Mouse (Mus musculus): ENCODE data around the gene Megf11.
A peak's percentile ranks its signal among the peaks of the same experiment; 100 is the strongest.

Gene Megf11

DNA sequence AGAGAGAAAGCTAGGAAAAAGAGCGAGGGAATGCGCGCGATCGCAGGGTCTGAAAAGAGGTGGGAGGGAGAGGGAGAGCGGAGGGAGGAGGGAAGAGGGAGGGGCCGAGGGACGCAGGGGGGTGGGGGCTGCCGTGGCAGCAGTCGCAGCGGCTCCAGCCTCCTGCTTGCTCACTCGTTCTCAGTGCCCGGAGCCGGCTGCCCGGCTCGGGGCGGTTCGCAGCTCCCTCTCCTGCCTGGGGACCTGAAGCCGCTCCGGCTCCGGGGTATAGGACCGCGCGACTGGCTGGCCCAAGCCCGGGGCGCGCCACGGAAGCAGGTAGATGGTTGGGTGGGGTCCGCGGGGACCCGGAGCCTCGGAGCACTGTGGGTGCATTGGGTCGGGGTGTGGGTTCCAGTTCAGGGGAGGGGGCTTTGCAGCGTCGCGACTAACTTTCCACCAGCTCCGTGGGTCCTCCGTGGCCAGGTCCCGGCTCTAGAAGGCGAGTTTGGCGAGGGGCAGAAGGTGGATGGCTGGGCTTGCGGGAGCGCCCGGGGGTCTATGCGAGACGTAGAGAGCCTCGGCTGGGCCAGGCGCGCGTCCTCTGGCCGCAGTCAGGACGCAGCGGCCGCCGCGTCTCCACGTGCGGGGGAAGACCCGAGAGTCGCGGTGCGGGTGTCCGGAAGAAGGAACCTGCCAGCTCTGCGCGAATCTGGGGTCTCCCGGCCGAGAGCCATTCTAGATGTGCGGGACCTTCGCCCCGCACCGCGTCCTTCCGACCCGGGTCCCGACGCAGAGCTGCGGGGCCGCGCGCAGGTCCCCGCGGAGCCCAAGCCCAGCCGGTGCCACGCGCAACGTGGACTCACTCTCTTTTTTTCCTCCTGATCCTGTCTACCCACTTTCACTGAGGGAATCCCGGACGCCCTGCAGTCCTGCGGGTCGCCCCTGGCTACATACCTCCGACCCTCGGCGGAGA, at the start of gene Megf11:
Gene Megf11 (plus strand): TSS at position 116 of the 955 bp plus-strand sequence.
- DNase-seq = peak; percentile 43

- DNase-seq = no peak
These were observed 49.6 kb upstream of the Megf11 start for GRCm38 (mm10) chr9:64335825-64336224.

- DNase-seq = no peak
These were observed 46.1 kb upstream of the Megf11 start for GRCm38 (mm10) chr9:64339361-64339760.

DNA sequence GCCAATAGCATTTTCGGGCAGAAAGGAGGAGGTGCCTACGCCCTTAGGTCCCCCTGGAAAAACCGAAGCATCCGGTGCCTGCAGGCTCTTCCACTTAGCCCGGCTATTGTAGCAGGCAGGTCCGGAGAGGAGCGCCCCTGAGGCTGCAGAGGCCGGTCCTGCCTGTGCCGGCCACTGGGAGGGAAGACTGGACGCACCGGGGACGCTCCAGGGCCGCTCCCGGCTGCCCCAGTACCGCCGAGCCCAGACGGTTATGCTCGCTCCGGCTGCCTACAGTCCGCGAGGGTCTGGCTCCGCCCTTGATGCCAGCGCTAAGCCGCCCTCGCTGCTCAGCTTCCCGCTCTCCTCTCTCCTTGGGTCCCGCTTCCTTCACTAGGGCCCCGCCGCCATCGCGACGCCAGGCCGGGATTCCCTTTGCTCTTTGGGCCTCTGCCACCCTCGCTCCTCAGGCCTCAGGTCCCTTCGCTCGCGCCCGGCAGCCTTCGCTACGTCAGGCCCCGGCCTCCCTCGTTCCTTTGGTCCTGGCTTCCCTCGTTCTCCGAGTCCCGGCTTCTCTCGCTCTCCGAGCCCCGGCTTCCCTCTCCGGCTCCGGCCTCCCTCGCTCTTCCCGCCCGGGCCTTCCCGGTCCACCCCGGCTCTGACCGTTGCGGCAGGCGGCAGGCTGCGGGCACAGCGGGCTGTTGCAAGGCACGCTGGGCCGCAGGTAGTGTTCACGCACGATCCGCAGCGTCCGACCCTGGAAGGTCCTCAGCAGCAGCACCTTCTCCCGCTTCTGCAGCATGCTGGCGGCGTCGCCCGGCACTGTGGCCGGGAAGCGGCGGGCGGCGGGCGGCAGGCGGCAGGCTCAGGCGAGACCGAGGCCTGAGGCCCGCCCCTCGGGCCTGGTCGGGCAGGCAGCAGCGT, 44.8 kb upstream of the Megf11 start:
- peak; percentile 82 for DNase-seq

- DNase-seq = no peak
These were observed 44.2 kb upstream of the Megf11 start, which contains the start of gene Dis3l for GRCm38 (mm10) chr9:64341254-64341566. Gene Dis3l (minus strand): TSS chr9:64341288.

DNA sequence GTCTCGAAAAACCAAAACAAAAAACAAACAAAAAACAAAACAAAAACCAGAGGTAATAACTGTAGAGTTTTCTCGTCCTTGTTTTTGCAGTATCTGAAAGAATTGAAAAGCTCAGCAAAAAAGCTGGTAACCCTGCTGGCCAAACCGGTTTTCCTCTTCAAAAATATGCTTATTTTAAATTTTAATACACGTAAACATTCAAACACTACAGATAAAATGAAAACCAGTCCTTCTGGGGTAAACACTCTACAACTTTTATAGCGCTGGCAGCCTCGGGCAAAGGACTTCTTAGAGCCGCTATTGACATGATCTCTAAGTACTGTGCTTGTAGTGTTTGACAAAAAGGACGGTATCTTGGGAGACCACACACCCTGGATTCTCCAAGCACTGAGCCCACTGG, 43.8 kb upstream of the Megf11 start:
- no peak for DNase-seq

- no peak for DNase-seq
These were observed 41.8 kb upstream of the Megf11 start for GRCm38 (mm10) chr9:64343656-64344055.

- DNase-seq = no peak
These were observed 39.5 kb upstream of the Megf11 start for GRCm38 (mm10) chr9:64345931-64346330.

- DNase-seq = no peak
These were observed 38.0 kb upstream of the Megf11 start for GRCm38 (mm10) chr9:64347377-64347776.

DNA sequence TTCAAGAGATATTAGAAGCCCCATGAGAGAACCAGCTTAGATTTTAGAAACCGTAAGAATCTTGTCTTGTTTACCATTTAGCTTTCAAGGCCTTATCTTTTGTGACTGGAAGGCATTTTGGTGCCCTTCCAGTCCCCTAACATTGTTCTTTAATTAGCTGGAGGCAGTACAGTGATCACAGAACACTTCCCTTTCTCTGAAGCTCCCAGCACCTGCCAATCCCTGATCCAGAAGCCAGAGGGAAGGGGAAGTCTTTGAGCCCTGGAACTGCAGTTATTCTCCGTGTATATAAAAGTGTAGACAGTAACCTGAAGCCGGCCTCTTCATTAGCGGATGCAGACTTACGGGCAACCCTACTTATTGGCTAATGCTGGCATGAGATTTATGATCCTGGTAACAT, 35.9 kb upstream of the Megf11 start:
- no peak for DNase-seq

GRCm38 (mm10) chr9:64351191-64351590, 34.2 kb upstream of the Megf11 start:
- no peak for DNase-seq

- DNase-seq = peak; percentile 23
These were observed 29.8 kb upstream of the Megf11 start for GRCm38 (mm10) chr9:64355627-64356026.

GRCm38 (mm10) chr9:64361231-64361950, 24.0 kb upstream of the Megf11 start:
- no peak for DNase-seq

- DNase-seq = no peak
These were observed 15.6 kb upstream of the Megf11 start for GRCm38 (mm10) chr9:64369871-64370270.

DNA sequence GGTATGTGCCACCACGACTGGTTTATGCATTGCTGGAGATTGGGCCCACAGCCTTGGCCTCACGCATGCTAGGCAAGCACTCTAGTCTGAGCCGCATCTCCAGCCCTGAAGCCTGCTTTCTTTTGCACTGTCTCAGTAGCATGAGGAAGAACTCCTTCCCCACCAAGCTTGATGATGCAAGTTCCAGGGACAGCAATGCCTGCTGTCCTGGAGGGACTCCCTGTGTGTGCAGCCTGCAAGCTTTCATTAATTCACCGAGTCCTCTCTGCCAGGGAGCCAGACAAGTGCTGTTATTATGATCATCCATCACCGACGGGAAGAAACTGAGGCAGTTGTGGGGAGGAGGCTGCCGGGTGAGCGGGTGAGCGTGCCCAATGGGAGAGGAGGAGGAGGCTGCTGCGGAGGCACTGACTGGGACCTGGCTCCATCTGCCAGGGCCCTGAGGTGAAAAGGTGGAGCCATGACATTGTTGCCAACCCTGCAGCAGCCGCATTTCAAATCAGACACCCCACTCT, 14.1 kb upstream of the Megf11 start:
- no peak for DNase-seq

- DNase-seq = no peak
These were observed 9.0 kb upstream of the Megf11 start for GRCm38 (mm10) chr9:64376380-64376779.

DNA sequence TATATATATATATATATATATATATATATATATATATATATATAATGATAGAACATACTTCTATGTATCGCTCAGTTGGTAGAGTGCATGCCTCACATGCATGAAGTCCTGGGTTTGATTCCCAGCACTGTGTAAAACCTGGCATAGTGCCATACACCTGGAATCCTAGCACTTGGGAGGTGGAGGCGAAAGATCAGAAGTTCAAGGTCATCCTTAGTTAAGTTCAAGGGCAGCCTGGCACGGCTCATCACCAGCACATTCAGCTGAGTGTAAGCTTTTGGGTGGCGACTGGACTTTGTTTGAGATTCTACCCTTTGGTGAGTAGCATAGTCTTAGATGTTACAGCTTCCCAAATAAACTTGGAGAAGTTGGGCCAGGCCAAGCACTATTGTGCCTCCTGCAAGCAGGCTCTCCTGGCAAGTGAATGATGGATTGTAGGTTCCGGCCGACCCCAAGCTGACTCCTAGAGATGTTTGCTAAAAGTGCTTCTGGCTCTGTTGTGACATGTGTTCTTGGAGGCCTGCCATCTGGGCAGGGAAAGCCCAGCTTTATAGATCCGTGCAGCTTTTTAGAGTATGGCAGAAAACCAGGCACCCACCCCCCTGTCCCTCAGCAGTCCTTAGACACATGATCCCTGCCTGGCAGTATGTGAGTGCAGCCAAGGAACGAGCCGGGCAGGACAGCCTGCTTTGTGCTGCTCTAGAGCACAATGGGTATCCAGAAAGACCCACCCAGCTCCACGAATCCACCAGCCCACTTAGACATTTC, 2.2 kb upstream of the Megf11 start:
- no peak for DNase-seq

DNA sequence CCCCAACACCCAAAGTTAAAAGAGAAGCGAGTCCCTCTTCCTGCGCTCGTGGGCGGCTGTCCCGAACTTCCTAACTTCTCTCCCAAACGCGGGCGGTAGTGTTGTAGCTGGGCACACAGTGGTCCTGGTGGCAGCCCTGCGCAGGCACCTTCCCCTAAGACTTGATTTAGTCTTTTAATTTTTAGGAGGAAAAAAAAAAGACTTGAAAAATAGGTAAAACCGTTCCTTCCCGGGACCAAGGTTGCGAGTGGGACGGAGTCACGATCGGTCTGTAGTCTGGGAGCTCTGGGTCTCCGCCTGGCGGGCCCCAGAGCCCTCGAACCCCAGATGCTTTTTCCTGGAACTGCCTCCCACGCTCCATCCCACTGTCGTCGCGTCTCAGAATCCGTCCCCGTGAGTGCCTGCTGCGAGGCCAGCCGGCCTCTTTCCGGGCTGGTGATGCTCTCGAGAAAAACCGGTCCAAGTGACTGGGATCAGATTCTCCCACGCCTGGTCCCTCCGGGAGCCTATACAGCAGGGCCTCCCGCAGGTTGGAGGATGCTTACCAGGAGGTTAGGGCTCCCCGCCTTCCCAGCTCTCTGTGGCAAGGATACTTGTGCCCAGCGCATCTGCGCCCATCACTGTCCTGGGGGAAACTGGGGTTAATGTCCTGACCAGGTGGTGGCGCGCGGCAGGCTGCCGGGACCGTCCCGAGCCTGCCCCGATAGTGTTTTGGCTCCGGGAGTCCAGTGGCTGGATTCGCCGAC, 1.2 kb downstream of the Megf11 start:
- DNase-seq = peak; percentile 23

DNA sequence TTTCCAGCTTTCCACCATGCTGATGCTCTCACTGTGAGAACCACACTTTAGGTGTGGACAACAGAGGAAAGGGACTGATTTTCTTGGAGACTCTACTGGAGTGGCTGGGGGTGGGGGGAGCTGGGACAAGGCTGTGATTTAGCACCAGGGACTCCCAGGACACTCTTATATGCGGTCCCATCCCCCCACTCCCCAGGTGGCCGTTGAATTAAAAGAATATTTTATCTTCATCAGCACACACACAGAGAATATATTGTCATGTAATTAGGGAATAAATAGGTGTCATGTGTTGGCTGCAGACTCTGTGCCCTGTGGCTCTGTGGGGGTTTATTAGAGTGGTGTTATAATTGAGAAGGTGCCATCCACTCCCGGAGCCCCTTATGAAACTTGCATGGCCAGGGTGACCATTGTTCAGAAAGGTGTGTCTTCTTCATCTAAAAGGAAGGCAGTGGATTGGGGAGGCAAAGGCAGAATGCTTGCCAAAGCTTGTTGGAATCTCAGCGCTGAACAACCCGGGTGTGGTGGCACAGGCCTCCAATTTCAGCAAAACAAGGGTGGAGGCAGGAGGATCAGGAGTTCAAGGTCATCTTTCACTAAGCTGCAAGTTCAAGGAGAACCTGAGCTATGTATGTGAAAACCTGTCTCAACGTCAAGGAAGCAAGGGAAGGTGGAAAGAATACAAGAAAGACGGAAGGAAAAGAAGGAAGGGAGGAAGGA, 4.3 kb downstream of the Megf11 start:
- DNase-seq = no peak

GRCm38 (mm10) chr9:64393914-64394596, 8.6 kb downstream of the Megf11 start:
- peak; percentile 28 for DNase-seq

Data from right cerebral cortex, postnatal 25 days (tissue).